Mouse (Mus musculus): ENCODE measurements around the gene Slc13a2. TPM values are rescaled to one million over a fixed set of nuclear protein-coding genes. Genes with fewer than 3 reads are reported as not detected.

The Slc13a2 gene
- polyA plus RNA-seq, 1 experiment: not detected

DNA sequence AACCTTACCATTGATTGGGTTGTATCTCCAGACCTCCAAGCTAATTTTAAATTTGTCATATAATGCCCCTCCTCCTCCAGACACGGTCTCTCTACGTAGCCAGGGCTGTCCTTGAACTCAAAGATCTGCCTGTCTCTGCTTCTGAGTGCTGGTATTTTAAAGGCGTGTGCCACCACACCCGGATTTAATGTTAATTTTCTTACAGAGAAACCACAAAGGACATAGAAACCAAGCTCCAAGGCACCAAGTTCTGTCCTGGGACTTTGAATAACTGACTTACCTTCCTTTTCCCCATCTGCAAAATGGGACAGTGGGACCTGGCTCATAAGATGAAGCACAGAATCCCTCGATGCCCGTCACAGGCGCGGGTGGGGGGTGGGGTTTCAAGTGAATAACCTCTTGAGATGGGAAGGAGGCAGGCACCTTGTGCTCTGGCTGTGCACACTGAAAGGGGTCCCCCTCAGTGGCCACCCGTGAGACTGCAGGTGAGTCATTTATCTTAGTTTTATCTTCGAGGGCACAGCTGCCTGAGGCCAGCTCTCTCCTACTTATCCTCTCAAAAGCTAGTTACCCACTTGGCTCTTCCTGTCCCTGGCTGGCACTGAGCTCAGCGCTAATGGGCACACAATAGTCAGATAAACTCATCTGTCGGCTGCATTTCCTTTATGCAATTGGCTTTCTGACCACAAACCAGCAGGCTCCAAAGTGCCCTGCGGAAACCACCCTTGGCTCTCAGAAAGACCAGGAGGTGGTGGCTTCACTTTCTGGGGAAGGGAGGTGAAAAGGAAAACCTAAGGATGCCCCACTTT lies 612 bp downstream of the Slc13a2 start:
- Histone ChIP-seq H3K4me1 (ENCODE audit: control insufficient read depth, insufficient read depth, low read length) (no peaks in the 10 kb centered on the region), H3K27ac (ENCODE audit: insufficient read depth, low read length) (no peak overlapping the region), H3K4me3 (ENCODE audit: insufficient read depth, low read length) (no peak overlapping the region)
- TF ChIP-seq CTCF (IDR thresholded peaks at IDR 0.05; ENCODE audit: borderline replicate concordance, insufficient read depth, low read length) (no peak), POLR2A (IDR thresholded peaks at IDR 0.05; ENCODE audit: low read depth, low read length) (no peak)

GRCm38 (mm10) chr11:78420263-78420889 lies 1.6 kb downstream of the Slc13a2 start:
- Histone ChIP-seq H3K4me1 (ENCODE audit: control insufficient read depth, insufficient read depth, low read length) (no peaks in the 10 kb centered on the region), H3K27ac (ENCODE audit: insufficient read depth, low read length) (no peak overlapping the region), H3K4me3 (ENCODE audit: insufficient read depth, low read length) (no peak overlapping the region)
- TF ChIP-seq POLR2A (IDR thresholded peaks at IDR 0.05; ENCODE audit: low read depth, low read length) (no peak), CTCF (IDR thresholded peaks at IDR 0.05; ENCODE audit: borderline replicate concordance, insufficient read depth, low read length) (no peak)

DNA sequence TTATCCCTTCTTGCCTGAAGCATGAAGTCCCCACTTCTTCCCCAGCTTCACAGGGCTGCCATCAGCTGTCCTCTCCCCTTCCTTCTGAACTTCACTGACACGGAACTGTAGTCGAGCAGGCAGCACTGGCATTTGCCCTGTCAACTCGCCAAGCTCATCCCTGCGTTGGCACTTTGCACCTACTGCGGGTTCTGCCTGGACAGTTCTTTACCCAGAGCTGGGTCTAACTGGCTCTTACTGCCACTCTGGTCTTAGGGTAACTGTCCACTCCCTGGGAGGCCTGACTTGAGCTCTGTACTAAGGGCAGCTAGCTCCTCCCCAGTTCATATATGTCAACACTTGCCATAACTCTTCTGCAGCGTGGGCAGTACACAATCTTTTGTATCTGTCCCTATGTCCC lies 5.2 kb downstream of the Slc13a2 start:
- H3K27ac ChIP-seq (ENCODE audit: insufficient read depth, low read length): no peak overlapping the region
- TF ChIP-seq CTCF (IDR thresholded peaks at IDR 0.05; ENCODE audit: borderline replicate concordance, insufficient read depth, low read length) (no peak), POLR2A (IDR thresholded peaks at IDR 0.05; ENCODE audit: low read depth, low read length) (no peak)
- no peak overlapping the region for H3K4me3 ChIP-seq (ENCODE audit: insufficient read depth, low read length)
- H3K4me1 ChIP-seq (ENCODE audit: control insufficient read depth, insufficient read depth, low read length): no peaks in the 10 kb centered on the region

GRCm38 (mm10) chr11:78412861-78413260 lies 9.2 kb downstream of the Slc13a2 start:
- H3K4me1 ChIP-seq (ENCODE audit: control insufficient read depth, insufficient read depth, low read length): no peaks in the 10 kb centered on the region
- no peak overlapping the region for H3K27ac ChIP-seq (ENCODE audit: insufficient read depth, low read length)
- TF ChIP-seq CTCF (IDR thresholded peaks at IDR 0.05; ENCODE audit: borderline replicate concordance, insufficient read depth, low read length) (no peak), POLR2A (IDR thresholded peaks at IDR 0.05; ENCODE audit: low read depth, low read length) (no peak)
- H3K4me3 ChIP-seq (ENCODE audit: insufficient read depth, low read length): no peak overlapping the region

GRCm38 (mm10) chr11:78412324-78412850 lies 9.6 kb downstream of the Slc13a2 start:
- Histone ChIP-seq H3K4me3 (ENCODE audit: insufficient read depth, low read length) (no peak overlapping the region), H3K4me1 (ENCODE audit: control insufficient read depth, insufficient read depth, low read length) (no peaks in the 10 kb centered on the region), H3K27ac (ENCODE audit: insufficient read depth, low read length) (no peak overlapping the region)
- TF ChIP-seq CTCF (IDR thresholded peaks at IDR 0.05; ENCODE audit: borderline replicate concordance, insufficient read depth, low read length) (no peak), POLR2A (IDR thresholded peaks at IDR 0.05; ENCODE audit: low read depth, low read length) (no peak)

DNA sequence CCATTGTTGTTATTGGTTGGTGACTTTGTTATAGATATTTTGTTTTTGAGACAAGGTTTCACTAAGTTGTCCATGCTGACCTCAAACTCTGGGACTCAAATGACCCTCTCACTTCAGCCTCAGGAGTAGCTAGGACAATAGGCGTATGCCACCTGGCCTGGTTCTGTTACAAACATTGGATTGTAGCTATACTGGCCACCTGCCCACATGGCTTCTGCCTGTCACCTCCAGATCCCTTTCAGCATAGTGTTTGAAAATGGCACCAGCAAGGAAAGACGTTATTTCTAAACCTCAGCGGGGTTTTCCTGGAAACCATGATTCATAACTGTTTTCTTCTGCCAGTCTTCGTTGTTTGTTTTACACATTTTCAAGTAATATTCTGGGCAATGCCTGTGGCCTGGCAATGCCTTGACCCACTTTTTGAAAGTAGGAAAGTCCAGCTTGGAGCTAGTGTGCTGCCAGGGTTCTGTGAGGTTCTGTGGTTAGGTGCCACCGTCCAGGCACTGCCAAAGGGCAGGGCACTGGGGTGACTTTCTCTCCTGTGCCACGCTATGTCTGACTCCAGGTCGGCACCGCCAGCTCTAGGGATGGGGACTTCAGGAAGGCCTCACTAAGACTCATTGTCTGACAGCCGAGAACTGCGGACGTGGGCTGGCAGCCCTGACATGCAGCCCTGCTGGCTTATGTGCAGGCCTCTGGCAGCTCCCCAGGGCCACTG lies 10.3 kb downstream of the Slc13a2 start:
- Histone ChIP-seq H3K4me1 (ENCODE audit: control insufficient read depth, insufficient read depth, low read length) (no peaks in the 10 kb centered on the region), H3K4me3 (ENCODE audit: insufficient read depth, low read length) (no peak overlapping the region), H3K27ac (ENCODE audit: insufficient read depth, low read length) (no peak overlapping the region)
- TF ChIP-seq CTCF (IDR thresholded peaks at IDR 0.05; ENCODE audit: borderline replicate concordance, insufficient read depth, low read length) (no peak), POLR2A (IDR thresholded peaks at IDR 0.05; ENCODE audit: low read depth, low read length) (no peak)

DNA sequence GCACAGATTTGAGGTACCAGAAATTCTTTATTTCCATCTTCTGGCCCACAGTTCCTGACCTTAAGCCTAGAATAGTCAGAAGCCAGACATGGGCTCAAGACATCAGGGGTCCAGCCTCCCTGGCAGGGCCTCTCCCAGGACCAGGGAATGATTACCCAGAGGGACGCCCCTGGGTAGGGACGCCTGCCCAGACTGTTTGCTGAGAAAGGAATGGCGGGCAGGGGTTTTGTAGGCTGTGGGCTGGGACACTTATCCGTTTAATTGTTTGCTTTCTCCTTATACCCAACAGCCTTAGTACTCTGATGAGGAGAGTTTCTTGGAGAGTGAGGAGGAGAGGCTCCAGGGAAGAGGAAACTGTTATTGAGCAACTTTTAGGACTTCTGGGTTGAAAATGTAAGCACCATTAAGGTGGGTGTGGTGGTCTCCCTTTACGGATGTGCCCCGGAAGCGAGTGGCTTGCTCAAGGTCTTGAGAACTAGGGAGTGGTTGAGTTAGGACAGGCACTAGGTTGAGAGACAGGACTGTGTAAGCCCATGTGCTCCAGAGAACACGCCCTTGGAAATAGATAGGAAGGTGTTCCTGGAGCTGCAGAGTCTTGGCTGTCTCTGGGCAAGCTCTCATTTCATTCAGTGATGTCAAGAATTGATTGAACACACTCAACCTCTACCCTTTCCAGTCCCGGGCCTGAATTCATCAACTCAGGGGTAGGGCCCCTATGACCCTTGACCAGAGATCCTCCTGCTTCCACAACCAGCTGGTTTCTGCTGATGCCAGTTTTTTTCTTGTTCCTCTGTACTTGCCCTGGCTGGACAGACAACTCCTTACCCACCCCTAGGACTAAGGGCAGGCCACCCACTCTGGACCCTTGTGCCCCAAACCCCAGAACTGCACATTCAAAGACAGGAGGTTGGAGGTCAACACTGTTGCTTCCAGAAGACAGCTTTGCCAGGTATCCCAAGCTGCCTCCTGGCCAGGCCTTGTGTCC lies 13.5 kb downstream of the Slc13a2 start:
- TF ChIP-seq CTCF (IDR thresholded peaks at IDR 0.05; ENCODE audit: borderline replicate concordance, insufficient read depth, low read length) (no peak), POLR2A (IDR thresholded peaks at IDR 0.05; ENCODE audit: low read depth, low read length) (no peak)
- Histone ChIP-seq H3K4me1 (ENCODE audit: control insufficient read depth, insufficient read depth, low read length) (no peaks in the 10 kb centered on the region), H3K27ac (ENCODE audit: insufficient read depth, low read length) (no peak overlapping the region), H3K4me3 (ENCODE audit: insufficient read depth, low read length) (no peak overlapping the region)

GRCm38 (mm10) chr11:78402062-78402461 lies 20.0 kb downstream of the Slc13a2 start:
- Histone ChIP-seq H3K4me1 (ENCODE audit: control insufficient read depth, insufficient read depth, low read length) (no peaks in the 10 kb centered on the region), H3K4me3 (ENCODE audit: insufficient read depth, low read length) (no peak overlapping the region), H3K27ac (ENCODE audit: insufficient read depth, low read length) (no peak overlapping the region)
- TF ChIP-seq POLR2A (IDR thresholded peaks at IDR 0.05; ENCODE audit: low read depth, low read length) (no peak), CTCF (IDR thresholded peaks at IDR 0.05; ENCODE audit: borderline replicate concordance, insufficient read depth, low read length) (no peak)

GRCm38 (mm10) chr11:78401469-78401868 lies 20.5 kb downstream of the Slc13a2 start:
- no peaks in the 10 kb centered on the region for H3K4me1 ChIP-seq (ENCODE audit: control insufficient read depth, insufficient read depth, low read length)
- no peak for TF ChIP-seq POLR2A (IDR thresholded peaks at IDR 0.05; ENCODE audit: low read depth, low read length)
- no peak for TF ChIP-seq CTCF (IDR thresholded peaks at IDR 0.05; ENCODE audit: borderline replicate concordance, insufficient read depth, low read length)
- H3K27ac ChIP-seq (ENCODE audit: insufficient read depth, low read length): no peak overlapping the region
- H3K4me3 ChIP-seq (ENCODE audit: insufficient read depth, low read length): no peak overlapping the region

Data from embryonic fibroblast, embryonic 13.5 days (primary cell).